Mouse (Mus musculus): ENCODE measurements at regions not wholly inside any gene's neighbourhood (a gene's known extent, or its start where the extent isn't known, plus 50 kb on each side); places are given as distances from the start of the nearest gene placed in this dataset.

- DNase-seq (ENCODE audit: low spot score in 2 of 2): no peak
Measured at GRCm38 (mm10) chr6:140300470-140301145, 123.2 kb upstream of the Plekha5 start.

GRCm38 (mm10) chr6:140299653-140300052, 124.2 kb upstream of the Plekha5 start:
- no peak for DNase-seq (ENCODE audit: low spot score in 2 of 2)

GRCm38 (mm10) chr6:140297969-140298554, 125.8 kb upstream of the Plekha5 start:
- no peak for DNase-seq (ENCODE audit: low spot score in 2 of 2)

GRCm38 (mm10) chr6:140297561-140297960, 126.3 kb upstream of the Plekha5 start:
- DNase-seq (ENCODE audit: low spot score in 2 of 2): no peak

GRCm38 (mm10) chr6:140290109-140290508, 133.7 kb upstream of the Plekha5 start:
- no peak for DNase-seq (ENCODE audit: low spot score in 2 of 2)

- no peak for DNase-seq (ENCODE audit: low spot score in 2 of 2)
Measured at GRCm38 (mm10) chr6:140288799-140289198, 135.1 kb upstream of the Plekha5 start.

- DNase-seq (ENCODE audit: low spot score in 2 of 2): no peak
Measured at GRCm38 (mm10) chr6:140282285-140282577, 141.6 kb upstream of the Plekha5 start.

- no peak for DNase-seq (ENCODE audit: low spot score in 2 of 2)
Measured at GRCm38 (mm10) chr6:140281488-140282284, 142.2 kb upstream of the Plekha5 start.

- DNase-seq (ENCODE audit: low spot score in 2 of 2): no peak
Measured at GRCm38 (mm10) chr6:140280817-140281475, 142.9 kb upstream of the Plekha5 start.

GRCm38 (mm10) chr6:140279736-140280370, 144.0 kb upstream of the Plekha5 start:
- no peak for DNase-seq (ENCODE audit: low spot score in 2 of 2)

- no peak for DNase-seq (ENCODE audit: low spot score in 2 of 2)
Measured at GRCm38 (mm10) chr6:140278750-140279149, 145.1 kb upstream of the Plekha5 start.

- no peak for DNase-seq (ENCODE audit: low spot score in 2 of 2)
Measured at GRCm38 (mm10) chr6:140270592-140270991, 153.3 kb upstream of the Plekha5 start.

- DNase-seq (ENCODE audit: low spot score in 2 of 2): no peak
Measured at GRCm38 (mm10) chr6:140268315-140269070, 155.4 kb upstream of the Plekha5 start.

GRCm38 (mm10) chr6:140263920-140264319, 159.9 kb upstream of the Plekha5 start:
- DNase-seq (ENCODE audit: low spot score in 2 of 2): no peak

GRCm38 (mm10) chr6:140261813-140262212, 162.0 kb upstream of the Plekha5 start:
- DNase-seq (ENCODE audit: low spot score in 2 of 2): no peak

GRCm38 (mm10) chr6:140258761-140259160, 165.1 kb upstream of the Plekha5 start:
- no peak for DNase-seq (ENCODE audit: low spot score in 2 of 2)

GRCm38 (mm10) chr6:140258101-140258500, 165.8 kb upstream of the Plekha5 start:
- no peak for DNase-seq (ENCODE audit: low spot score in 2 of 2)

GRCm38 (mm10) chr6:140251527-140251926, 172.3 kb upstream of the Plekha5 start:
- no peak for DNase-seq (ENCODE audit: low spot score in 2 of 2)

- DNase-seq (ENCODE audit: low spot score in 2 of 2): no peak
Measured at GRCm38 (mm10) chr6:140243411-140244151, 180.3 kb upstream of the Plekha5 start.

- DNase-seq (ENCODE audit: low spot score in 2 of 2): no peak
Measured at GRCm38 (mm10) chr6:140239356-140239755, 184.5 kb upstream of the Plekha5 start.

- no peak for DNase-seq (ENCODE audit: low spot score in 2 of 2)
Measured at GRCm38 (mm10) chr6:140231537-140231936, 190.3 kb upstream of the Plcz1 start.

Data from frontal cortex, postnatal 25 days (tissue).